Mouse (Mus musculus): Measurements from ENCODE around the gene Scn2b. TPM values are rescaled to one million over a fixed set of nuclear protein-coding genes. Genes with fewer than 3 reads are reported as not detected.

Gene Scn2b
- polyA plus RNA-seq, 1 experiment from 2014 or later = 0.38 TPM

Other genes with a start within 250 kb of the Scn2b start
- gene Kmt2a, start 236.5 kb upstream of the Scn2b start, polyA plus RNA-seq (2015; fragmentation: Nextera tagmentation; extraction: Ambion mirVana) = 3.8 and 4.0 TPM in 2 replicates
- 546 and 569 TPM in 2 replicates for gene Atp5l, start 197.0 kb upstream of the Scn2b start, polyA plus RNA-seq (2015; fragmentation: Nextera tagmentation; extraction: Ambion mirVana)
- gene Ube4a, start 152.2 kb upstream of the Scn2b start, polyA plus RNA-seq (2015; fragmentation: Nextera tagmentation; extraction: Ambion mirVana) = 10.5 and 13.2 TPM in 2 replicates
- gene Cd3g, start 137.4 kb upstream of the Scn2b start, polyA plus RNA-seq (2015; fragmentation: Nextera tagmentation; extraction: Ambion mirVana) = 0.18 and 0.27 TPM in 2 replicates
- gene Cd3d, start 136.0 kb upstream of the Scn2b start, polyA plus RNA-seq (2015; fragmentation: Nextera tagmentation; extraction: Ambion mirVana) = not detected in 2 replicates
- not detected in 2 replicates for gene Cd3e, start 108.2 kb upstream of the Scn2b start, polyA plus RNA-seq (2015; fragmentation: Nextera tagmentation; extraction: Ambion mirVana)
- gene Mpzl2, start 78.0 kb upstream of the Scn2b start, polyA plus RNA-seq (2015; fragmentation: Nextera tagmentation; extraction: Ambion mirVana) = 3.6 and 6.1 TPM in 2 replicates
- gene Mpzl3, start 62.6 kb upstream of the Scn2b start, polyA plus RNA-seq (2015; fragmentation: Nextera tagmentation; extraction: Ambion mirVana) = 0.83 TPM in 2 replicates
- 0.16 TPM in 2 replicates for gene Jaml, start 38.6 kb upstream of the Scn2b start, polyA plus RNA-seq (2015; fragmentation: Nextera tagmentation; extraction: Ambion mirVana)
- gene Scn4b, start 20.6 kb downstream of the Scn2b start, polyA plus RNA-seq (2015; fragmentation: Nextera tagmentation; extraction: Ambion mirVana) = 0.09 TPM in 2 replicates
- 0.08 and 0.09 TPM in 2 replicates for gene BC049352, start 64.2 kb downstream of the Scn2b start, polyA plus RNA-seq (2015; fragmentation: Nextera tagmentation; extraction: Ambion mirVana)
- gene Tmprss4, start 86.3 kb downstream of the Scn2b start, polyA plus RNA-seq (2015; fragmentation: Nextera tagmentation; extraction: Ambion mirVana) = 0.06 and 0.10 TPM in 2 replicates
- gene Il10ra, start 151.4 kb downstream of the Scn2b start, polyA plus RNA-seq (2015; fragmentation: Nextera tagmentation; extraction: Ambion mirVana) = 1.6 and 1.7 TPM in 2 replicates
- gene Tmprss13, start 201.3 kb downstream of the Scn2b start, polyA plus RNA-seq (2015; fragmentation: Nextera tagmentation; extraction: Ambion mirVana) = not detected in 2 replicates

Data from liver, embryonic 13.5 days (tissue).